Mouse (Mus musculus) thymus, adult 2 months (tissue): Measurements from ENCODE around the gene Armc10. TPM values are rescaled to one million over a fixed set of nuclear protein-coding genes. Genes with fewer than 3 reads are reported as not detected.
"Not testable (repeated sequence)": the region's sequence is repeated elsewhere in the genome, so short reads cannot be mapped to it uniquely, and the experiment has no call there.

Experiments
- DNase-seq: peaks from one replicate; pipeline ENCODE4 v3.0.0; 2021
- H3K27ac ChIP-seq: fragments of 200-500 bp; 2 replicates; pipeline ENCODE4 v1.5.1; 2012; ENCODE audit warnings: low read length, control low read depth; ENCODE audit not compliant: control insufficient read depth, insufficient read depth
- H3K27me3 ChIP-seq: fragments of 200-500 bp; 2 replicates; pipeline ENCODE4 v1.6.1; 2012; ENCODE audit warnings: mild to moderate bottlenecking, low read length, moderate library complexity, mixed read lengths; ENCODE audit not compliant: control insufficient read depth, insufficient read depth
- H3K36me3 ChIP-seq: fragments of 200-500 bp; 2 replicates; pipeline ENCODE4 v1.6.1; 2012; ENCODE audit warnings: mild to moderate bottlenecking, low read length, moderate library complexity; ENCODE audit not compliant: control insufficient read depth, insufficient read depth
- H3K4me1 ChIP-seq: fragments of 200-500 bp; replicated peaks from 2 replicates; pipeline ENCODE4 v1.6.1; 2012; ENCODE audit warnings: low read length; ENCODE audit not compliant: control insufficient read depth, insufficient read depth
- H3K4me3 ChIP-seq: fragments of 200-500 bp; 2 replicates; pipeline ENCODE4 v1.5.1; 2012; ENCODE audit warnings: mild to moderate bottlenecking, low read length, control low read depth, moderate library complexity; ENCODE audit not compliant: control insufficient read depth, insufficient read depth
- CTCF ChIP-seq: fragments of 200-500 bp; IDR thresholded peaks from 2 replicates; pipeline ENCODE4 v1.5.1; 2012; ENCODE audit warnings: mild to moderate bottlenecking, control low read depth, low read length, moderate library complexity, borderline replicate concordance; ENCODE audit not compliant: control insufficient read depth, poor library complexity, insufficient read depth; ENCODE audit errors: extremely low read depth
- POLR2A ChIP-seq: fragments of 200-500 bp; IDR thresholded peaks from 2 replicates; pipeline ENCODE4 v1.6.1; 2012; ENCODE audit warnings: mild to moderate bottlenecking, low read length, control low read depth, moderate library complexity; ENCODE audit not compliant: control insufficient read depth, poor library complexity, insufficient read depth; ENCODE audit errors: extremely low read depth
- WGBS: fragments of 180-500 bp; shearing (Covaris S2); methylation state at CpG from one replicate; pipeline ENCODE4 v1.1.7; 2018; 5-methylcytosine and 5-hydroxymethylcytosine counted together
- polyA plus RNA-seq: library from polyadenylated mRNA; depleted of rRNA; stranded (reverse); fragments of >200 nt; gene quantifications from 2 replicates; pipeline ENCODE4 v1.2.3, GENCODE M21; 2012

Armc10 gene
- polyA plus RNA-seq, 1 experiment, result 44.6 TPM

GRCm38 (mm10) chr5:21687042-21687441, 41.4 kb downstream of the Armc10 start:
- 76% methylated on average over 4 of the region's 4 CpGs for WGBS
- DNase-seq, result no peak
- H3K27me3 ChIP-seq, result no peaks in the 10 kb centered on the region
- H3K36me3 ChIP-seq, result no peaks in the 10 kb centered on the region
- H3K4me3 ChIP-seq, result no peak overlapping the region
- no peak overlapping the region for H3K27ac ChIP-seq
- no peaks in the 10 kb centered on the region for H3K4me1 ChIP-seq
- no peak for TF ChIP-seq CTCF
- TF ChIP-seq POLR2A, result no peak

GRCm38 (mm10) chr5:21692230-21692629, 46.6 kb downstream of the Armc10 start:
- no peaks in the 10 kb centered on the region for H3K36me3 ChIP-seq
- DNase-seq, result no peak
- no peak overlapping the region for H3K27ac ChIP-seq
- WGBS, result 96% methylated on average over 5 of the region's 5 CpGs
- H3K4me1 ChIP-seq, result no peaks in the 10 kb centered on the region
- H3K4me3 ChIP-seq, result no peak overlapping the region
- H3K27me3 ChIP-seq, result no peaks in the 10 kb centered on the region
- no peak for TF ChIP-seq CTCF
- no peak for TF ChIP-seq POLR2A

GRCm38 (mm10) chr5:21693372-21693870, 47.8 kb downstream of the Armc10 start:
- no peak for DNase-seq
- TF ChIP-seq POLR2A (no peak), CTCF (no peak)
- 29% methylated on average over 3 of the region's 3 CpGs for WGBS
- Histone ChIP-seq H3K27ac (no peak overlapping the region), H3K36me3 (no peaks in the 10 kb centered on the region), H3K27me3 (no peaks in the 10 kb centered on the region), H3K4me1 (no peaks in the 10 kb centered on the region), H3K4me3 (no peak overlapping the region)

- no peak for DNase-seq
- 69% methylated on average over 3 of the region's 3 CpGs for WGBS
- no peaks in the 10 kb centered on the region for H3K36me3 ChIP-seq
- no peak for TF ChIP-seq POLR2A
- TF ChIP-seq CTCF, result no peak
- no peak overlapping the region for H3K4me3 ChIP-seq
- H3K27me3 ChIP-seq, result no peaks in the 10 kb centered on the region
- H3K27ac ChIP-seq, result no peak overlapping the region
- no peaks in the 10 kb centered on the region for H3K4me1 ChIP-seq
Observed at GRCm38 (mm10) chr5:21694854-21695490, 49.4 kb downstream of the Armc10 start.

- not testable (repeated sequence) for H3K36me3 ChIP-seq, H3K4me1 ChIP-seq, H3K4me3 ChIP-seq, H3K27me3 ChIP-seq, H3K27ac ChIP-seq, DNase-seq
- 91% methylated on average over 3 of the region's 3 CpGs for WGBS
Observed at GRCm38 (mm10) chr5:21699555-21699954, 53.9 kb downstream of the Armc10 start.

GRCm38 (mm10) chr5:21700272-21700821, 54.7 kb downstream of the Armc10 start:
- H3K27ac ChIP-seq, result no peak overlapping the region
- 0 out of 2 replicates have a peak, but pooled peaks cover 3% of the 10 kb centered on the region for H3K4me1 ChIP-seq
- DNase-seq, result no peak
- no peaks in the 10 kb centered on the region for H3K27me3 ChIP-seq
- 57% methylated on average over 10 of the region's 10 CpGs for WGBS
- TF ChIP-seq CTCF (no peak), POLR2A (no peak)
- H3K4me3 ChIP-seq, result no peak overlapping the region
- H3K36me3 ChIP-seq, result no peaks in the 10 kb centered on the region

GRCm38 (mm10) chr5:21700934-21701333, 55.3 kb downstream of the Armc10 start:
- Histone ChIP-seq H3K27me3 (no peaks in the 10 kb centered on the region), H3K4me3 (peak overlapping the region; percentile 74), H3K27ac (no peak overlapping the region), H3K36me3 (no peaks in the 10 kb centered on the region), H3K4me1 (0 out of 2 replicates have a peak, but pooled peaks cover 3% of the 10 kb centered on the region)
- under 1% methylated on average over 22 of the region's 22 CpGs for WGBS
- TF ChIP-seq CTCF (no peak), POLR2A (no peak)
- DNase-seq, result no peak
